Mouse (Mus musculus): ENCODE measurements at regions not wholly inside any gene's neighbourhood (a gene's known extent, or its start where the extent isn't known, plus 50 kb on each side); places are given as distances from the start of the nearest gene placed in this dataset.
A peak's percentile ranks its signal among the peaks of the same experiment; 100 is the strongest.
"Not testable (repeated sequence)": the region's sequence is repeated elsewhere in the genome, so short reads cannot be mapped to it uniquely, and the experiment has no call there.

- no peak for DNase-seq (ENCODE audit: low read depth)
These were observed 55.7 kb downstream of the AI429214 start for GRCm38 (mm10) chr8:37048912-37049692.

- no peak for DNase-seq (ENCODE audit: low read depth)
These were observed 56.7 kb downstream of the AI429214 start for GRCm38 (mm10) chr8:37049969-37050683.

- DNase-seq (ENCODE audit: low read depth), result no peak
These were observed 57.3 kb downstream of the AI429214 start for GRCm38 (mm10) chr8:37050684-37051028.

- DNase-seq (ENCODE audit: low read depth), result no peak
These were observed 63.0 kb downstream of the AI429214 start for GRCm38 (mm10) chr8:37056376-37056775.

- no peak for DNase-seq (ENCODE audit: low read depth)
These were observed 65.0 kb downstream of the AI429214 start for GRCm38 (mm10) chr8:37058390-37058789.

GRCm38 (mm10) chr8:37062012-37062944 lies 68.9 kb downstream of the AI429214 start:
- peak; percentile 56 for DNase-seq (ENCODE audit: low read depth)

GRCm38 (mm10) chr8:37063764-37064331 lies 70.4 kb downstream of the AI429214 start:
- peak; percentile 54 for DNase-seq (ENCODE audit: low read depth)

GRCm38 (mm10) chr8:37072905-37073304 lies 79.5 kb downstream of the AI429214 start:
- DNase-seq (ENCODE audit: low read depth), result peak; percentile 24

GRCm38 (mm10) chr8:37099727-37100126 lies 106.3 kb downstream of the AI429214 start:
- DNase-seq (ENCODE audit: low read depth), result no peak

GRCm38 (mm10) chr8:37112386-37112785 lies 119.0 kb downstream of the AI429214 start:
- DNase-seq (ENCODE audit: low read depth), result not testable (repeated sequence)

- no peak for DNase-seq (ENCODE audit: low read depth)
These were observed 132.4 kb downstream of the AI429214 start for GRCm38 (mm10) chr8:37125834-37126233.

- DNase-seq (ENCODE audit: low read depth), result no peak
These were observed 136.3 kb downstream of the AI429214 start for GRCm38 (mm10) chr8:37129670-37130069.

GRCm38 (mm10) chr8:37131988-37132387 lies 138.6 kb downstream of the AI429214 start:
- peak; percentile 43 for DNase-seq (ENCODE audit: low read depth)

GRCm38 (mm10) chr8:37134192-37134964 lies 141.0 kb downstream of the AI429214 start:
- DNase-seq (ENCODE audit: low read depth), result no peak

GRCm38 (mm10) chr8:37150286-37150685 lies 156.9 kb downstream of the AI429214 start:
- DNase-seq (ENCODE audit: low read depth), result no peak

GRCm38 (mm10) chr8:37154361-37154760 lies 161.0 kb downstream of the AI429214 start:
- no peak for DNase-seq (ENCODE audit: low read depth)

GRCm38 (mm10) chr8:37154946-37155345 lies 161.5 kb downstream of the AI429214 start:
- DNase-seq (ENCODE audit: low read depth), result no peak

- DNase-seq (ENCODE audit: low read depth), result peak; percentile 64
These were observed 166.1 kb downstream of the AI429214 start for GRCm38 (mm10) chr8:37159481-37159880.

GRCm38 (mm10) chr8:37196859-37197258 lies 203.5 kb downstream of the AI429214 start:
- DNase-seq (ENCODE audit: low read depth), result no peak

- no peak for DNase-seq (ENCODE audit: low read depth)
These were observed 222.5 kb downstream of the AI429214 start for GRCm38 (mm10) chr8:37215894-37216293.

GRCm38 (mm10) chr8:37227091-37227490 lies 233.7 kb downstream of the AI429214 start:
- no peak for DNase-seq (ENCODE audit: low read depth)

Measured in 416B (cell line).